Mouse (Mus musculus) kidney, adult 2 months (tissue): ENCODE results near the gene Zfp84.

Experiments used
- CTCF ChIP-seq: fragments of 200-500 bp; conservative IDR thresholded peaks from 2 replicates; pipeline ENCODE4 v1.5.1; 2011; ENCODE audit warnings: low read depth, mild to moderate bottlenecking, control low read depth, low read length, moderate library complexity, mixed read lengths; ENCODE audit not compliant: insufficient read depth, insufficient read length
- POLR2A ChIP-seq: fragments of 200-500 bp; IDR thresholded peaks from one replicate; pipeline ENCODE4 v1.6.1; 2011; ENCODE audit warnings: low read depth, low read length, control low read depth

- TF ChIP-seq CTCF (no peak), POLR2A (no peak)
Measured at GRCm38 (mm10) chr7:29767058-29767686, 1.2 kb upstream of the Zfp84 start.
